Mouse (Mus musculus) lung, postnatal 0 days (tissue): ENCODE data around the gene Smyd1.

Experiments used
- CTCF ChIP-seq: IDR thresholded peaks from 2 replicates; pipeline ENCODE4 v1.5.1; 2016; ENCODE audit warnings: antibody characterized with exemption, mild to moderate bottlenecking
- EP300 ChIP-seq: IDR thresholded peaks from 2 replicates; pipeline ENCODE4 v1.6.1; 2016; ENCODE audit warnings: antibody characterized with exemption, mild to moderate bottlenecking, control low read depth

DNA sequence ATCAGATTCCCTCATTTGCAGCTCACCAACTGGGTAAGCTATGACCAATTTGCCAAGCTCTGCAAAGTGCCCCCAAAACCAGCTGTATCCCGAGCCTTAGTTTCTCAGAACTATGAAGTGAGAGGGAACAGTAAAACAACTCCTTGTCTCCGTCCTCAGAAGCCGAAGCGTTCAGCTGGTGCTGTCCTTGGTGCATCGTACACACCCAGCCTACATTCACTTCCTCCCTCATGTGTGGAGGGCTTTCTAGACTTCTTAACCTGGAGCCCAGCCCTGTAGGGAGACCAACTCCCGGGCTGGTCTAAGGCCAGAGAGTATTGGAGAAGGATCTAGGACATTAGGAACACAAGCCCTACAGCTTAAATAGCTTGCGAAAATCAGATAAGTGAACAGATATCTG, 8.5 kb upstream of the Smyd1 start:
- TF ChIP-seq CTCF = no peak
- TF ChIP-seq EP300 = no peak
